Mouse (Mus musculus) spleen, postnatal 10 days (tissue): Measurements from ENCODE around the gene Rsu1.
A peak's percentile ranks its signal among the peaks of the same experiment; 100 is the strongest.

Source experiments
- DNase-seq, 2 experiments: peaks; one replicate each; pipeline ENCODE4 v3.0.0; 2021 to 2022; ENCODE audit warnings: low spot score in 2 of 2

The Rsu1 gene

GRCm38 (mm10) chr2:13271165-13271957, at the start of gene Rsu1:
Rsu1 (minus strand) TSS chr2:13271415.
- DNase-seq: peak; percentile 86 to 92

- no peak for DNase-seq
These were observed 32.2 kb upstream of the Rsu1 start for GRCm38 (mm10) chr2:13303376-13303775.

- no peak for DNase-seq
These were observed 27.8 kb upstream of the Rsu1 start for GRCm38 (mm10) chr2:13299031-13299430.

GRCm38 (mm10) chr2:13297733-13298132, 26.5 kb upstream of the Rsu1 start:
- no peak for DNase-seq

- DNase-seq: no peak
These were observed 19.4 kb upstream of the Rsu1 start for GRCm38 (mm10) chr2:13290661-13291060.

GRCm38 (mm10) chr2:13290070-13290469, 18.9 kb upstream of the Rsu1 start:
- DNase-seq: no peak

GRCm38 (mm10) chr2:13278114-13278862, 7.1 kb upstream of the Rsu1 start:
- no peak for DNase-seq

- peak in 1 of 2 experiments; percentile 43 for DNase-seq
These were observed 4.7 kb upstream of the Rsu1 start for GRCm38 (mm10) chr2:13275874-13276273.

GRCm38 (mm10) chr2:13270736-13271135, 479 bp downstream of the Rsu1 start:
- no peak for DNase-seq

GRCm38 (mm10) chr2:13268681-13269293, 2.4 kb downstream of the Rsu1 start:
- no peak for DNase-seq

- no peak for DNase-seq
These were observed 6.3 kb downstream of the Rsu1 start for GRCm38 (mm10) chr2:13264875-13265274.

- no peak for DNase-seq
These were observed 8.1 kb downstream of the Rsu1 start for GRCm38 (mm10) chr2:13263150-13263549.

GRCm38 (mm10) chr2:13258606-13259005, 12.6 kb downstream of the Rsu1 start:
- DNase-seq: no peak

GRCm38 (mm10) chr2:13240711-13241110, 30.5 kb downstream of the Rsu1 start:
- DNase-seq: no peak

GRCm38 (mm10) chr2:13237140-13237901, 33.9 kb downstream of the Rsu1 start:
- DNase-seq: peak; percentile 24 to 52

GRCm38 (mm10) chr2:13235696-13236095, 35.5 kb downstream of the Rsu1 start:
- no peak for DNase-seq

GRCm38 (mm10) chr2:13234796-13235195, 36.4 kb downstream of the Rsu1 start:
- no peak for DNase-seq

- DNase-seq: no peak
These were observed 37.3 kb downstream of the Rsu1 start for GRCm38 (mm10) chr2:13233902-13234301.

- DNase-seq: no peak
These were observed 37.9 kb downstream of the Rsu1 start for GRCm38 (mm10) chr2:13233254-13233835.

- DNase-seq: no peak
These were observed 38.9 kb downstream of the Rsu1 start for GRCm38 (mm10) chr2:13232305-13232704.

- DNase-seq: no peak
These were observed 41.5 kb downstream of the Rsu1 start for GRCm38 (mm10) chr2:13229686-13230085.
